Mouse (Mus musculus) limb, embryonic 14.5 days (tissue): ENCODE measurements around the gene Fxn. TPM values are rescaled to one million over a fixed set of nuclear protein-coding genes. Genes with fewer than 3 reads are reported as not detected.
A peak's percentile ranks its signal among the peaks of the same experiment; 100 is the strongest.

Source experiments
- ATAC-seq: fragments of 200-750 bp; cut with Nextera tagmentation; 2 replicates; pipeline ENCODE4 v1.8.0; 2017; ENCODE audit warnings: low read depth, moderate number of reproducible peaks, moderate TSS enrichment; ENCODE audit not compliant: low FRiP score
- DNase-seq: peaks from one replicate; pipeline ENCODE4 v3.0.0-alpha.2; 2015; ENCODE audit warnings: low spot score
- H3K27ac ChIP-seq: fragments of 300-500 bp; sonication (generic); replicated peaks from 2 replicates; pipeline ENCODE4 v1.5.1; 2014; ENCODE audit warnings: low read depth, mild to moderate bottlenecking, low read length, moderate library complexity, mixed read lengths
- H3K27me3 ChIP-seq: fragments of 300-500 bp; sonication (generic); 2 replicates; pipeline ENCODE4 v1.6.1; 2014; ENCODE audit warnings: low read length, mixed read lengths; ENCODE audit not compliant: control insufficient read depth, insufficient read depth
- H3K36me3 ChIP-seq: fragments of 300-500 bp; sonication (generic); 2 replicates; pipeline ENCODE4 v1.6.1; 2014; ENCODE audit warnings: mild to moderate bottlenecking, low read length, moderate library complexity, mixed read lengths; ENCODE audit not compliant: control insufficient read depth, insufficient read depth
- H3K4me1 ChIP-seq: fragments of 300-500 bp; sonication (generic); 2 replicates; pipeline ENCODE4 v1.6.1; 2014; ENCODE audit warnings: antibody characterized with exemption, low read length, mixed read lengths; ENCODE audit not compliant: control insufficient read depth, insufficient read depth
- H3K4me2 ChIP-seq: fragments of 300-500 bp; sonication (generic); replicated peaks from 2 replicates; pipeline ENCODE4 v1.6.1; 2014; ENCODE audit warnings: low read depth, mild to moderate bottlenecking, low read length, moderate library complexity; ENCODE audit not compliant: severe bottlenecking
- H3K4me3 ChIP-seq: fragments of 300-500 bp; sonication (generic); replicated peaks from 2 replicates; pipeline ENCODE4 v1.5.1; 2014; ENCODE audit warnings: low read length
- H3K9ac ChIP-seq: fragments of 300-500 bp; sonication (generic); 2 replicates; pipeline ENCODE4 v1.6.1; 2014; ENCODE audit warnings: mild to moderate bottlenecking, low read depth, low read length, moderate library complexity; ENCODE audit not compliant: severe bottlenecking
- H3K9me3 ChIP-seq: fragments of 300-500 bp; sonication (generic); 2 replicates; pipeline ENCODE4 v1.6.1; 2016; ENCODE audit warnings: low read length; ENCODE audit not compliant: control insufficient read depth
- POLR2A ChIP-seq: fragments of 200-500 bp; IDR thresholded peaks from 2 replicates; pipeline ENCODE4 v1.8.0; 2012; ENCODE audit warnings: inconsistent platforms, mild to moderate bottlenecking, moderate library complexity, borderline replicate concordance; ENCODE audit not compliant: insufficient read depth, insufficient read length; ENCODE audit errors: extremely low read depth
- WGBS: fragments of 180-500 bp; shearing (Covaris S2); extraction: QIAGEN DNeasy Blood & Tissue Kit; methylation state at CpG from one replicate; pipeline ENCODE4 v1.1.7; 2014; 5-methylcytosine and 5-hydroxymethylcytosine counted together
- polyA plus RNA-seq, 2 experiments: library from polyadenylated mRNA; depleted of rRNA in 1 of 2; stranded (reverse) in 1 of 2; unstranded in 1 of 2; fragments of >200 nt; fragmentation: Nextera tagmentation in 1 of 2; extraction: Ambion mirVana in 1 of 2; gene quantifications; 2 replicates each; pipeline versions ENCODE4 v1.2.1 to v1.2.3; 2012 to 2014

The Fxn gene
- polyA plus RNA-seq, 2 experiments: 24.1 to 43.5 TPM

- Histone ChIP-seq H3K4me3 (no peak overlapping the region), H3K36me3 (peaks cover 2% of the 10 kb centered on the region; the same call in 1 of the 2 replicates), H3K4me2 (no peak overlapping the region), H3K27ac (no peak overlapping the region), H3K27me3 (no peaks in the 10 kb centered on the region), H3K9ac (no peak overlapping the region), H3K4me1 (no peaks in the 10 kb centered on the region; the same call in 1 of the 2 replicates), H3K9me3 (no peaks in the 10 kb centered on the region)
- no peak for ATAC-seq
- no peak for DNase-seq
- TF ChIP-seq POLR2A: no peak
- 91% methylated on average over 6 of the region's 6 CpGs for WGBS
Observed at GRCm38 (mm10) chr19:24257962-24258361, 22.4 kb downstream of the Fxn start.

- H3K4me2 ChIP-seq: no peak overlapping the region
- H3K27me3 ChIP-seq: no peaks in the 10 kb centered on the region
- no peak overlapping the region for H3K27ac ChIP-seq
- no peak overlapping the region for H3K9ac ChIP-seq
- no peaks in the 10 kb centered on the region for H3K36me3 ChIP-seq
- no peaks in the 10 kb centered on the region for H3K9me3 ChIP-seq
- ATAC-seq (no peak), DNase-seq (no peak)
- 14% methylated on average over 9 of the region's 9 CpGs for WGBS
- TF ChIP-seq POLR2A: no peak
- H3K4me1 ChIP-seq: no peaks in the 10 kb centered on the region; the same call in 1 of the 2 replicates
- no peak overlapping the region for H3K4me3 ChIP-seq
Observed at GRCm38 (mm10) chr19:24253657-24254260, 26.6 kb downstream of the Fxn start.

- H3K4me2 ChIP-seq: no peak overlapping the region
- no peaks in the 10 kb centered on the region; the same call in 1 of the 2 replicates for H3K4me1 ChIP-seq
- no peaks in the 10 kb centered on the region for H3K36me3 ChIP-seq
- no peaks in the 10 kb centered on the region for H3K9me3 ChIP-seq
- H3K27ac ChIP-seq: no peak overlapping the region
- H3K4me3 ChIP-seq: no peak overlapping the region
- no peak for TF ChIP-seq POLR2A
- WGBS: 24% methylated on average over 6 of the region's 6 CpGs
- H3K27me3 ChIP-seq: no peaks in the 10 kb centered on the region
- ATAC-seq: no peak
- 0 out of 2 replicates have a peak overlapping the region, but pooled peaks have one; percentile 12 for H3K9ac ChIP-seq
- peak; percentile 22 for DNase-seq
Observed at GRCm38 (mm10) chr19:24251869-24252268, 28.5 kb downstream of the Fxn start.

GRCm38 (mm10) chr19:24243340-24243739 is 37.1 kb downstream of the Fxn start:
- Histone ChIP-seq H3K4me3 (no peak overlapping the region), H3K27ac (no peak overlapping the region), H3K9ac (no peak overlapping the region), H3K4me1 (no peaks in the 10 kb centered on the region; the same call in 1 of the 2 replicates), H3K9me3 (no peaks in the 10 kb centered on the region), H3K36me3 (no peaks in the 10 kb centered on the region), H3K4me2 (no peak overlapping the region), H3K27me3 (no peaks in the 10 kb centered on the region)
- DNase-seq: no peak
- ATAC-seq: no peak
- TF ChIP-seq POLR2A: no peak
- WGBS: 70% methylated on average over 6 of the region's 6 CpGs

GRCm38 (mm10) chr19:24241799-24242546 is 38.4 kb downstream of the Fxn start:
- Histone ChIP-seq H3K4me2 (no peak overlapping the region), H3K9ac (no peak overlapping the region), H3K4me3 (no peak overlapping the region), H3K27me3 (no peaks in the 10 kb centered on the region), H3K4me1 (no peaks in the 10 kb centered on the region; the same call in 1 of the 2 replicates), H3K36me3 (no peaks in the 10 kb centered on the region), H3K27ac (no peak overlapping the region), H3K9me3 (no peaks in the 10 kb centered on the region)
- ATAC-seq (peak; percentile 30; the same call in 1 of the 2 replicates), DNase-seq (no peak)
- WGBS: 22% methylated on average over 14 of the region's 14 CpGs
- TF ChIP-seq POLR2A: no peak
